Mouse (Mus musculus) neural tube, embryonic 11.5 days (tissue): Measurements from ENCODE around the gene Lpar1. TPM values are rescaled to one million over a fixed set of nuclear protein-coding genes. Genes with fewer than 3 reads are reported as not detected.

ENCODE experiments used
- ATAC-seq: fragments of 200-750 bp; cut with Nextera tagmentation; 2 replicates; pipeline ENCODE4 v1.8.0; 2017; ENCODE audit warnings: moderate number of reproducible peaks, mild to moderate bottlenecking, moderate TSS enrichment, moderate library complexity; ENCODE audit not compliant: insufficient read depth, low FRiP score, low TSS enrichment
- DNase-seq: peaks from one replicate; pipeline ENCODE4 v3.0.0-alpha.2; 2015; ENCODE audit warnings: low spot score
- H3K27ac ChIP-seq: fragments of 300-500 bp; sonication (generic); 2 replicates; pipeline ENCODE4 v1.5.1; 2014; ENCODE audit warnings: low read depth, mild to moderate bottlenecking, low read length
- H3K27me3 ChIP-seq: fragments of 300-500 bp; sonication (generic); 2 replicates; pipeline ENCODE4 v1.6.1; 2014; ENCODE audit warnings: mild to moderate bottlenecking, low read length, mixed read lengths; ENCODE audit not compliant: control insufficient read depth, insufficient read depth
- H3K36me3 ChIP-seq: fragments of 300-500 bp; sonication (generic); 2 replicates; pipeline ENCODE4 v1.6.1; 2014; ENCODE audit warnings: mild to moderate bottlenecking, low read length, moderate library complexity, mixed read lengths; ENCODE audit not compliant: control insufficient read depth, insufficient read depth
- H3K4me1 ChIP-seq: fragments of 300-500 bp; sonication (generic); 2 replicates; pipeline ENCODE4 v1.6.1; 2014; ENCODE audit warnings: low read length, mixed read lengths; ENCODE audit not compliant: control insufficient read depth, insufficient read depth
- H3K4me2 ChIP-seq: fragments of 300-500 bp; sonication (generic); 2 replicates; pipeline ENCODE4 v1.6.1; 2014; ENCODE audit warnings: low read depth, mild to moderate bottlenecking, moderate library complexity
- H3K4me3 ChIP-seq: fragments of 300-500 bp; sonication (generic); 2 replicates; pipeline ENCODE4 v1.5.1; 2014; ENCODE audit warnings: low read depth, low read length
- H3K9ac ChIP-seq: fragments of 300-500 bp; sonication (generic); 2 replicates; pipeline ENCODE4 v1.6.1; 2014; ENCODE audit warnings: mild to moderate bottlenecking, low read length
- H3K9me3 ChIP-seq: fragments of 300-500 bp; sonication (generic); 2 replicates; pipeline ENCODE4 v1.6.1; 2016; ENCODE audit warnings: low read length; ENCODE audit not compliant: control insufficient read depth
- WGBS: fragments of 180-500 bp; shearing (Covaris S2); extraction: QIAGEN DNeasy Blood & Tissue Kit; methylation state at CpG from one replicate; pipeline ENCODE4 v1.1.7; 2014; 5-methylcytosine and 5-hydroxymethylcytosine counted together
- polyA plus RNA-seq: library from polyadenylated mRNA; unstranded; fragments of >200 nt; fragmentation: Nextera tagmentation; extraction: Ambion mirVana; gene quantifications from 2 replicates; pipeline ENCODE4 v1.2.1, GENCODE M21; 2014

Gene Lpar1
- polyA plus RNA-seq, 1 experiment from 2014 or later = 60.3 TPM

DNA sequence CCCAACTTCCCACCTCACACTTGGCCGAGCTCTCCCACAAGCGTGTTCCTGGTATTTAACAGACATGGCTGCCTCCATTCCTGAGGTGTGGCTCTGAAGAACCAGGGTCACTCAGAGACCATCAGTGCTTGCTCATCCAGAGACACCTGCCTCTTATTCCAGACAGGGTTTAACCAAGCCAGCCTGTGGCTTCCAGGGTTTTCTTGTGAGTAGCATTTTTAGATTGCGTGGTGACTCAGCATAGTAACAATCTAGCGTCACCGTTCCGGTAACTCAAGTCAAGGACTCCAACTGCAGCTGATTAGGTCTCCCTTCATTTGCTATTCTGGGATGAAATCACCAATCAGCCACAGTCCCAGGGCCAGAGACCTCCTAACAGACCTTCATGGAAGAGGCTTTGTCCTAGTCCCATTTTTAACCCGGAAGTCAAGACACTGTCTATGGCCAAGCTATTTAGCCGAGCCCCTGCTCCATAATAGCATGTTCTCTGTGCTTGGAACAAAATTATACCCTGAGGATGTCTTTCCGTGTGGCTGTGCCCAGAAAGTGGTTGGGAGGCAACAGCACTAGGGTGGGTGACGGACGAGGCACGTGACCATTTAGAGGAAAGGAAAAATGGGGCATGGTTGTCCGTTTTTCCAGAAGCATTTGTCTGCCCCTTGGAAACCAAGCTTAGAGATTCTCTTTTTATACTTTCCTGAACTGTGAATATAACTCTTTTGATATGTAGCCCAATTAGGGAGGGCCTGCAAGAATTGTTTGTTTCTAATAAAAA, 89.1 kb downstream of the Lpar1 start:
- 91% methylated on average over 13 of the region's 13 CpGs for whole genome bisulfite sequencing

DNA sequence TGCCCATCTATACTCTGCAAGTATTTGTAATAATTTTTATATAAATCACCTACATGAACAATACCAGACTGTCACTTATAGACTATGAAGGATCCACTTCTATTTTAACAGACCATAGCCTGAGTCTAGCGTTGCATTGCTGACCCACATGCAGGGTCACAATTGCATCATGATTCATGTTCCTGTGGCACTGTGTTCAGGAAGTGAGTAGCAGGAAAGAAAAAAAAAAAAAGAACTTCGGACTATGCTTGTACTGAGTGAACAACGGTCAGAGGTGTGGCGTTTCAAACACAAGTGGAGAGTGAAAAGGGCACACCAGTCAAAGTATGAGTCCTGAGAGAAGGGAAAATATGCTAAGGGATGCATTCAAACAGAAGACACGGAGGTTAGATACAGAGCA, 90.7 kb downstream of the Lpar1 start:
- DNase-seq (no peak), ATAC-seq (no peak)
- Histone ChIP-seq H3K9me3 (no peaks in the 10 kb centered on the region), H3K9ac (no peak overlapping the region), H3K4me1 (no peaks in the 10 kb centered on the region), H3K4me3 (no peak overlapping the region), H3K27me3 (no peaks in the 10 kb centered on the region), H3K36me3 (no peaks in the 10 kb centered on the region), H3K4me2 (no peak overlapping the region), H3K27ac (no peak overlapping the region)
- WGBS = 74% methylated on average over 5 of the region's 5 CpGs

More for the DNA sequence above, 89.1 kb downstream of the Lpar1 start:
- Histone ChIP-seq H3K4me1 (no peaks in the 10 kb centered on the region), H3K9me3 (no peaks in the 10 kb centered on the region), H3K36me3 (no peaks in the 10 kb centered on the region), H3K27me3 (no peaks in the 10 kb centered on the region), H3K27ac (no peak overlapping the region), H3K4me2 (no peak overlapping the region), H3K4me3 (no peak overlapping the region), H3K9ac (no peak overlapping the region)
- ATAC-seq (no peak), DNase-seq (no peak)

DNA sequence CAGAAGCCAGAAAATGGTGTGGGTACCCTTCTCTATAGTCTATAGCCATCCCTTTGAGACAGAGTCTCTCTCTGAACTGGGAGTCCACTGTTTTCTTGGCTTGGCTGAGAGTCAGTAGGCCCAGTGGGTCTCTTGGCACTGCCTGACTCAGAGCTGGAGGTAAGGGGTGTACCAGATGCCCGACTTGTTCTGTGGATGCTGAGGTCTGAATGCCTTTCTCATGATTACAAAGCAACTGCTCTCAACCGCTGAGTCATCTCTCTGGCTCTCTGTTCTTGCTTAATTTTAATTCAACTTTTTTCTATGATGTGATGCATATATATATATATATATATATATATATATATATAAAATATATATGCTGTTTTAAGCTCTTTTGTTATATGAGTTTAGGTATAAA, 91.1 kb downstream of the Lpar1 start:
- H3K27ac ChIP-seq = no peak overlapping the region
- no peaks in the 10 kb centered on the region for H3K27me3 ChIP-seq
- no peak overlapping the region for H3K4me2 ChIP-seq
- no peak for ATAC-seq
- no peaks in the 10 kb centered on the region for H3K4me1 ChIP-seq
- H3K9me3 ChIP-seq = no peaks in the 10 kb centered on the region
- no peaks in the 10 kb centered on the region for H3K36me3 ChIP-seq
- no peak overlapping the region for H3K9ac ChIP-seq
- no peak overlapping the region for H3K4me3 ChIP-seq
- no peak for DNase-seq
- 97% methylated on average over 2 of the region's 2 CpGs for WGBS

DNA sequence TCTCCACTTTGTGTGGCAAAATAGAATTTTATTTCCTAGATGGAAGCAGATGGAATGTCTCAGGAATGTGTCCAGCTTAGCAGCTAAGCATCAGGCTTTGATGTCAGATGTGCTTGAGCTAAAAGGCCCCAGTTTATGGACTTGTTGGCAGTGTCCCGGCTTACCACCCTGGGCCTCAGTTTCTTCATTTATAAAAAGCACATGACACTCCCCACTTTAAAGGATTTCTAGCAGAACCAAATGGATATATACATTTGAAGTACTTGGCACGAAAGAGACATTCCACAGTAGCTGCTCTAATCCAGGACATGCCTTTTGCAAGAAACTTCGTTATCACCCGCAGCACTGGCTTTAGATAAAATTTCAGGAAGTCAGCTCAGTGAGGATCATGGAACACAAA, 100.4 kb downstream of the Lpar1 start:
- DNase-seq (no peak), ATAC-seq (no peak)
- H3K36me3 ChIP-seq = no peaks in the 10 kb centered on the region
- no peak overlapping the region for H3K4me3 ChIP-seq
- no peak overlapping the region for H3K9ac ChIP-seq
- no peaks in the 10 kb centered on the region for H3K9me3 ChIP-seq
- H3K27me3 ChIP-seq = no peaks in the 10 kb centered on the region
- 83% methylated on average over 4 of the region's 4 CpGs for WGBS
- no peak overlapping the region for H3K27ac ChIP-seq
- no peak overlapping the region for H3K4me2 ChIP-seq
- H3K4me1 ChIP-seq = no peaks in the 10 kb centered on the region

DNA sequence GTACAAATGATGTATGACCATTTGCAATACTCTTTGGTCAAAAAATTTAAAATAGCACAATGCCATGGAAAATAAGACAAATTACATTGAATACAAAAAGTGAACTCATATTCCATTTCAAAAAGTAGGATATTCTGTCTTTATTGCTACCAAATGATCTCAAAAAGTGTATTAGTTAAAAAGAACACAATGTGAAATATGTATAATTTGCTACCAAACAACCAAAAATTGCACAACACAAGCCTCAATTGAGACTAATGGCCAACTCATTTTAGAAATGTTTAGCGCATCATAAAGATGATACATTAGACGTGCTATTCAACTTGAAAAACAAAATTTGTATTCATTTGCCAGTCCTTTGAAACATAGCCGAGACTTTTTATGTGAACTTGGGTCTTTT, 104.9 kb downstream of the Lpar1 start:
- no peak overlapping the region for H3K4me3 ChIP-seq
- DNase-seq = no peak
- H3K4me2 ChIP-seq = no peak overlapping the region
- no peaks in the 10 kb centered on the region for H3K9me3 ChIP-seq
- 91% methylated on average over 3 of the region's 3 CpGs for WGBS
- H3K27me3 ChIP-seq = no peaks in the 10 kb centered on the region
- H3K27ac ChIP-seq = no peak overlapping the region
- no peaks in the 10 kb centered on the region for H3K36me3 ChIP-seq
- H3K9ac ChIP-seq = no peak overlapping the region
- ATAC-seq = no peak
- H3K4me1 ChIP-seq = no peaks in the 10 kb centered on the region

DNA sequence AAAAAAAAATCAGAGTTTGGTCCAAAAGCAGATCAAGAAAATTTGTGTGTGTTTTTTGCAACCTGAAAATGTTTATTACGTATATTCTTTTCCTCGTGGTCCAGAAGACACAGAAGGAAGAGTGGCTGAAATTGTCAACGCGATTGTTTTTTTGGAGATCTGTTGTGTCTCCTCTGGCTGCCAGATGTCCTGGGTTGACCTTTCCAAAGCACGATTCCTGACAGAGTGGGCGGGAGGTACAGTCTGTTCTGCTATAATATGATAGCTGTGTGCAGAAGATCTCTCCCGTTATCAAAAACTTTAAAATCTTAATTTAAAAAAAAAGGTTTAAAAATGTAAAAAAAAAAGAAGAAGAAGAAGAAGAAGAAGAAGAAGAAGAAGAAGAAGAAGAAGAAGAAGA, 105.9 kb downstream of the Lpar1 start:
- Histone ChIP-seq H3K4me3 (no peak overlapping the region), H3K9ac (no peak overlapping the region), H3K9me3 (no peaks in the 10 kb centered on the region), H3K4me1 (no peaks in the 10 kb centered on the region), H3K27ac (no peak overlapping the region), H3K4me2 (no peak overlapping the region), H3K27me3 (no peaks in the 10 kb centered on the region), H3K36me3 (no peaks in the 10 kb centered on the region)
- WGBS = 75% methylated on average over 7 of the region's 7 CpGs
- no peak for ATAC-seq
- no peak for DNase-seq

DNA sequence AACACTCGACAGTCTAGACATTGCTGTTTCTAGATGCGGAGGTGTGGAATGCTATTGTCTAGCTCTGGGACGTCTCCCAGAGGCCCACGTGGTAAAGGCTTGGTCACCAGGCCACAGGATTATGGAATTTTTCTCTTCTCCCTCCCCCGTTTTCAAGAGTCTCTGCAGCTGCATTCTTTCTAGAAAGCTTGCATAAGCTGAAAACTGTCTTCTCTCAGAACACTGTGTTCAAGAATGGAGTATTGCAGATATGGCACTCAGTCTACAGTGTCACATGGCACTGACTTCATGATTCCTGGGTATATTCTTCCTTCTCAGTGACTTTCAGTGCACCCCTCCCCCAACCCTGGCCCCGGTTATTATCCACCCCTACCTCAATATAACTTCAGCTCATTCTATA, 107.9 kb downstream of the Lpar1 start:
- no peaks in the 10 kb centered on the region for H3K36me3 ChIP-seq
- no peaks in the 10 kb centered on the region for H3K4me1 ChIP-seq
- H3K27ac ChIP-seq = no peak overlapping the region
- ATAC-seq (no peak), DNase-seq (no peak)
- H3K9me3 ChIP-seq = no peaks in the 10 kb centered on the region
- H3K9ac ChIP-seq = no peak overlapping the region
- no peak overlapping the region for H3K4me2 ChIP-seq
- no peaks in the 10 kb centered on the region for H3K27me3 ChIP-seq
- 89% methylated on average over 6 of the region's 6 CpGs for WGBS
- H3K4me3 ChIP-seq = no peak overlapping the region

DNA sequence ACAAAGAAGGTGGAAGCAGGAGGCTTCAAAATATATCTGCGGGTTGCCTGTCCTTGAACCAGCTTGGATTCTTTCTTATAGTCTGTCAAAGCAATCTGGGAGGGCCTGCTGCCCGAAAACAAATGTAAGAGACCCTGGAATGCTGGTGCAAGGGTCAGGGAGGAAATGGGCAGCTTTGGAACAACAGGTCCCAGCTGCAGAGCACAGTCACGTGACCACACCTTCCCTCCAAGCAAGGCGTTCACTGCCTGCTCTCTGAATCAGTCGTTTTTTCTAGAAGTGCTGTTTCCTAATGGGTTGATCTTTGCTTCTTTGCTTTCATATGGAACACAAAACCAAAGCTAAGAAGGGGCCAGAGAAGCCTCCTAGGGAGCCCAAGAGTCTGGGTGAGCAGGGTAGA, 111.4 kb downstream of the Lpar1 start:
- no peaks in the 10 kb centered on the region for H3K27me3 ChIP-seq
- H3K4me3 ChIP-seq = no peak overlapping the region
- DNase-seq = no peak
- no peaks in the 10 kb centered on the region for H3K4me1 ChIP-seq
- ATAC-seq = no peak
- H3K9ac ChIP-seq = no peak overlapping the region
- H3K9me3 ChIP-seq = no peaks in the 10 kb centered on the region
- WGBS = 62% methylated on average over 5 of the region's 5 CpGs
- H3K4me2 ChIP-seq = no peak overlapping the region
- H3K36me3 ChIP-seq = no peaks in the 10 kb centered on the region
- no peak overlapping the region for H3K27ac ChIP-seq

DNA sequence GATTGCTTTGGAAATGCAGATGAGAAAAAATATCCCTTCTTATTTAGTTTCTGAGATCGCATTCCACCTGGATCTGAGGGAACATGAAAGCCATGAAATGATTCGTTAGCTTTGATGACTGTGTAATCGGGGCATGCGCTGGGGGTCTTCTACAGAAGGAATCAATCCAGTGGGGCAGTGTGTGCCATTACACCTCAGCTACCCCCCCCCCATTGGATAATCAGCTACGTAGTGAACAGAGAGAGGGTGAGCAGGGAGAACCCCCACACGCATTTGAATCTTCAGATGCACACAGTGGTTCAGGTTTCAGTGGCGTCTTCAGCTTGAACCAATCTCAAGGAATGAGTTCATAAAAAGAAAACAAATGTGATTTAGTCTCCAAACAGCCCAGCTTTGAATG, 115.0 kb downstream of the Lpar1 start:
- H3K4me2 ChIP-seq = no peak overlapping the region
- H3K4me3 ChIP-seq = no peak overlapping the region
- H3K9ac ChIP-seq = no peak overlapping the region
- 77% methylated on average over 7 of the region's 7 CpGs for WGBS
- no peaks in the 10 kb centered on the region for H3K4me1 ChIP-seq
- H3K27me3 ChIP-seq = no peaks in the 10 kb centered on the region
- ATAC-seq (no peak), DNase-seq (no peak)
- no peaks in the 10 kb centered on the region for H3K36me3 ChIP-seq
- no peak overlapping the region for H3K27ac ChIP-seq
- H3K9me3 ChIP-seq = no peaks in the 10 kb centered on the region
